Mouse (Mus musculus) neural tube, embryonic 15.5 days (tissue): Measurements from ENCODE around the gene Ect2. TPM values are rescaled to one million over a fixed set of nuclear protein-coding genes. Genes with fewer than 3 reads are reported as not detected.

Source experiments
- ATAC-seq: fragments of 200-750 bp; cut with Nextera tagmentation; 2 replicates; pipeline ENCODE4 v1.8.0; 2017; ENCODE audit warnings: mild to moderate bottlenecking, moderate TSS enrichment, moderate library complexity; ENCODE audit not compliant: low FRiP score
- H3K27ac ChIP-seq: fragments of 300-500 bp; sonication (generic); replicated peaks from 2 replicates; pipeline ENCODE4 v1.5.1; 2015; ENCODE audit warnings: mild to moderate bottlenecking, inconsistent platforms
- H3K27me3 ChIP-seq: fragments of 300-500 bp; sonication (generic); replicated peaks from 2 replicates; pipeline ENCODE4 v1.6.1; 2015; ENCODE audit warnings: inconsistent platforms
- H3K36me3 ChIP-seq: fragments of 300-500 bp; sonication (generic); 2 replicates; pipeline ENCODE4 v1.6.1; 2015; ENCODE audit warnings: inconsistent platforms
- H3K4me1 ChIP-seq: fragments of 300-500 bp; sonication (generic); 2 replicates; pipeline ENCODE4 v1.6.1; 2015; ENCODE audit warnings: inconsistent platforms
- H3K4me2 ChIP-seq: fragments of 300-500 bp; sonication (generic); 2 replicates; pipeline ENCODE4 v1.6.1; 2015; ENCODE audit warnings: inconsistent platforms, mild to moderate bottlenecking, moderate library complexity
- H3K4me3 ChIP-seq: fragments of 300-500 bp; sonication (generic); replicated peaks from 2 replicates; pipeline ENCODE4 v1.5.1; 2015; ENCODE audit warnings: mild to moderate bottlenecking, inconsistent platforms
- H3K9ac ChIP-seq: fragments of 300-500 bp; sonication (generic); replicated peaks from 2 replicates; pipeline ENCODE4 v1.6.1; 2015; ENCODE audit warnings: mild to moderate bottlenecking, inconsistent platforms
- H3K9me3 ChIP-seq: fragments of 300-500 bp; sonication (generic); replicated peaks from 2 replicates; pipeline ENCODE4 v1.6.1; 2016; ENCODE audit warnings: inconsistent platforms
- WGBS: fragments of 180-500 bp; shearing (Covaris S2); methylation state at CpG from one replicate; pipeline ENCODE4 v1.1.7; 2015; ENCODE audit warnings: mixed read lengths; 5-methylcytosine and 5-hydroxymethylcytosine counted together
- polyA plus RNA-seq: library from polyadenylated mRNA; unstranded; fragments of >200 nt; fragmentation: Nextera tagmentation; extraction: Ambion mirVana; gene quantifications from 2 replicates; pipeline ENCODE4 v1.2.1, GENCODE M21; 2015

The Ect2 gene
- polyA plus RNA-seq: 6.0 and 15.9 TPM in 2 replicates

DNA sequence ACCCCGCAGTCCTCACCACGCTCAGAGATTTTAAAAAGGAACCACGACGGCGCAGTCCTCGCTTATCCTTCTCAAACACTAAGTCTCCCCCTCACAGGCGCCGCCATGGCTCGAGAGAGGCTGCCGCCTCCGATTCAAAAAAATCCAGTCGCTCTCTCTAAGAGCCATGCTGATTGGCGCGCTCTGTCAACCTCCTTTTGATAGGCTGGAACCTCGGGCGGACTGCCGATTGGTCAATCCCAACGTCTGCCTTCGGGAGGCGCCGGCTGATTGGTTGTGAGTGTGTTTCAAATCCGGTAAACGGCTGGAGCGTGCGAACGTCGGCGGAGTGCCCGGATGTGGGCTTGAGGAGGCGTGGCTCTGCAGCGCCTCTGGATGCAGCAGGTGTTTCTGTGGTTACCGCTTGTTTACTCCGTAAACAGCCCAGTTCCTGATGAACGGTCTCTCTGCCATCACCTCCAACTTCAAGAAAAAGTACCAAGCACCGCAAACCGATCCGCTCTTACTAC is at the start of gene Ect2:
Gene Ect2, minus strand, starts transcription at position 178 of the 509 bp plus-strand sequence.
- H3K36me3 ChIP-seq: no peaks in the 10 kb centered on the region
- H3K9ac ChIP-seq: peak within 1 kb of the TSS; percentile 49
- peaks cover 13% of the 10 kb centered on the region for H3K4me1 ChIP-seq
- ATAC-seq: peak; percentile 100
- peak within 1 kb of the TSS; percentile 45; the same call in 1 of the 2 replicates for H3K27ac ChIP-seq
- H3K4me2 ChIP-seq: peak within 1 kb of the TSS; percentile 96
- no peaks in the 10 kb centered on the region for H3K27me3 ChIP-seq
- WGBS: 0% methylated on average over 37 of the region's 37 CpGs
- H3K4me3 ChIP-seq: peak within 1 kb of the TSS; percentile 79
- H3K9me3 ChIP-seq: no peaks in the 10 kb centered on the region

DNA sequence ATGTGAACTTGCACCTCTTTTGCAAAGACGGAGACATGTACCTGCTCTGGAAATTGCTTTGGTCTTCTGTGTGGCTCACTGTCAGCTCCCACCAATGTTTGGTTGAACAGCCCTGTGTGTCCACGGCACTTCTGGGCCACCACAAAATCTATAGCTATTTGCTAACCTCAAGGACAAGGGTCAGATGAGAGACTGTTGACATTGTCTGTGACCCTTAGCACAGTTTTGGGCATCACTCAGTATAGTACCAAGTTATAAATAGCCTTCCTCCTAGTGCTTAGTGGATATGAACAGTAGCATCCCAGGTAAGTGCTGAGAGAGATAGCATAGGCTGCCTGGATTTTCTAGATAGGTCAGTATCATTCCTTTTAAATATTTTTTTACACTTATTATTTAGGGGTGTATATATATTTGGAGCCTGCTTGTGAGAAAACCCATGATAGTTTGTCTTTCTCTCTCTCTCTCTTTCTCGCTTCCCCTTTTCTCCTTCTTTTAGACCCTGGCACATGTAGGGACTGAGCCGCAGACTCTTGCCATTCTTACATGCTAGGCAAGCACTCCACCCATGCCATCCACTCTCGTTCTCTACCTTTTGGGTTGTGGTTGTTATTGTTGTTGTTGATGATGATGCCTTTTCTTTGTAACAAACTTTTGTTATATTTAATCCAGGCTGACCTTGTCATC is 48.2 kb upstream of the Ect2 start:
- no peak for ATAC-seq
- 86% methylated on average over 5 of the region's 5 CpGs for WGBS
- Histone ChIP-seq H3K4me1 (peaks cover 6% of the 10 kb centered on the region), H3K4me3 (no peak overlapping the region), H3K36me3 (no peaks in the 10 kb centered on the region), H3K27me3 (no peaks in the 10 kb centered on the region), H3K9ac (no peak overlapping the region), H3K4me2 (no peak overlapping the region), H3K27ac (no peak overlapping the region), H3K9me3 (no peaks in the 10 kb centered on the region)

DNA sequence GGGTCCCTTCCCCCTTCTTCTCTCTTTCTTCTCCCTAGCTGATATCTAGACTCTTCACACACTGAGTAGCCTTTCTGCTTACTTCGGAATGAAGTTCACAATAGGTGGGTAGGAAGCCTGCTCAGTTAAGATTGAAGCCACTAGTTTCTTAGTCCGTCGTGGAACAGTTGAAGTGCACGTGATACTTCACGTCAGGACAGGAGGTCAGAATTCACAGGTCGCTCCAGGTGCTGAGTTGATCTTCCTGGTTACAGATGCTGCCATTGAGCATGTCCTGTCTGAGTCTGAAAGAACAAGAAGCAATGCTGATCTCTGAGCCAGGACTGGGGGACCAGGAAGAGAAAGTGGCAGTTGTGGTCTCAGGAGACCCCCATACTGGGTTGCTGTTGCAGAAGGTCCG is 45.4 kb upstream of the Ect2 start:
- H3K9me3 ChIP-seq: no peaks in the 10 kb centered on the region
- WGBS: 91% methylated on average over 7 of the region's 7 CpGs
- H3K36me3 ChIP-seq: no peaks in the 10 kb centered on the region
- H3K27ac ChIP-seq: no peak overlapping the region
- H3K4me3 ChIP-seq: no peak overlapping the region
- H3K9ac ChIP-seq: no peak overlapping the region
- ATAC-seq: no peak
- no peaks in the 10 kb centered on the region for H3K4me1 ChIP-seq
- H3K4me2 ChIP-seq: no peak overlapping the region
- no peaks in the 10 kb centered on the region for H3K27me3 ChIP-seq

DNA sequence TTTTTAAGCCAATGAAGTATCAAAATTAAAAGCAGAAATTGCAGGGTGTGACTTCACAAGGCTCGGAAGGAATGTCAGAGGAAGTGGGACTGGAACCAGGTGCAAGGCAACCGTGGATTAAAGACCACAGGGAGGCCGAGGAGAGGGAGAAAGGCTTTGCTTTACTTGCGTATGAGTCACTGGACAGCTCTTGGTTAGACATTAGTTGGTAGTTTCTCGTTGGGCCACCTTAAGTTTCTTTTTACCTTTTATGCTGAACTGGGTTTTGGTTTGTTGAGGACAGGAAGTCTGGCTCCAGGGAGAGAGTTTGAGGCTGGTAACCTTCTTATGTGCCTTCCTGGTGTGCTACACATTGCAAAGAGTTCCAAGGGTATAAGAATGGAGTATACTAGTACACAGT is 44.1 kb upstream of the Ect2 start:
- H3K9me3 ChIP-seq: no peaks in the 10 kb centered on the region
- H3K36me3 ChIP-seq: no peaks in the 10 kb centered on the region
- ATAC-seq: no peak
- no peak overlapping the region for H3K4me3 ChIP-seq
- no peak overlapping the region for H3K4me2 ChIP-seq
- 0 out of 2 replicates have a peak, but pooled peaks cover 2% of the 10 kb centered on the region for H3K4me1 ChIP-seq
- WGBS: 77% methylated on average over 5 of the region's 5 CpGs
- no peak overlapping the region for H3K9ac ChIP-seq
- H3K27ac ChIP-seq: no peak overlapping the region
- no peaks in the 10 kb centered on the region for H3K27me3 ChIP-seq

DNA sequence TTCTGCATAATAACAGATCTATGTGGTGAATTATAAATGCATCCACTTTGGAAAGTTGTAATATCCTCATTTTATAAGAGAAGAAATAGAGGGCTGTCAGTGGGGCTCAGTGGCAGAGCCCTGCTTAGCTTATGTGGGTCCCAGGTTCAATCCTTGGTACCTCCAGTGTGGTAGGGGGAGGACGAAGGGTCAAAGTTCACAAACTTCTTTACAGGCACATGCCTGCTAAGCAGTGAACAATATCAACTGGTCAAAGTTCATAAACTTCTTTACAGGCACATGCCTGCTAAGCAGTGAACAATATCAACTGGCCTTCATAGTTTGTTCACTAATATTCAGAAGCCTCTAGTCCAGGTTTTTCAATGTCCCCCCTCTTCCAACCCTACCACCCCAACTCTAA is 42.9 kb upstream of the Ect2 start:
- 95% methylated on average over 1 of the region's 1 CpGs for WGBS
- H3K4me2 ChIP-seq: no peak overlapping the region
- no peak for ATAC-seq

DNA sequence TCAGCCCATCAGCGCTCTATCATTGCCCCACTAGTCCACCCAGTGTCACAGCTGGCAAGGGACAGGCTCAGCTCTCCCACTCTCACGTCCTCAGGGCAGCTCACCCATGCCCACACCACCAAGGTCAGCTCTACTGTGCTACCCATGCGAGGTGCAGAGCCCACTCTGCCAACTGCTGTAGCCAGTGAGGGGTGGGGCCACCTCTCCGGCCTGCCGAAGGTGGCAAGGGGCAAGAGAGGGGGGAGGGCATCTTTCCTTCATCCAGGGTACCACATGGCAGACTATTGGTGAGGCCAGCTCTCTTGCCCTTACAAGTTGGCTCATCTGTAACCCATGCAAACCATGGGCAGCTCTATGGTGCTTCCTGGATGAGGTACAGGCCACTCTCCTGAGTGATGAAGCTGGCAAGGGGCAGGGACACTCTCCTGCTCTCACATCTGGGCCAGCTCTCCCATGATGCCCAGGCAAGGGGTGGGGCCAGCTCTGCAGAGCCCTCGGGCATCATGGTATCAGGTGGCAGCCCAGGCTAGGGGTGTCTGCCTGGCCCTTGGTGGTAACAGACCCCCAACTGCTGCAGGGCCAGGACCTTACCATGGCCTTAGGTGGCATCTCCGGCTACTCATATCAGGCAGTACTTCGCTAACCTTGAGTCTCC is 42.0 kb upstream of the Ect2 start:
- H3K4me3 ChIP-seq: no peak overlapping the region
- WGBS: 92% methylated on average over 8 of the region's 8 CpGs
- peak; percentile 53; the same call in 1 of the 2 replicates for ATAC-seq
- no peak overlapping the region for H3K9ac ChIP-seq
- H3K9me3 ChIP-seq: no peaks in the 10 kb centered on the region
- no peak overlapping the region for H3K4me2 ChIP-seq
- H3K27me3 ChIP-seq: no peaks in the 10 kb centered on the region
- H3K36me3 ChIP-seq: no peaks in the 10 kb centered on the region
- H3K4me1 ChIP-seq: 0 out of 2 replicates have a peak, but pooled peaks cover 2% of the 10 kb centered on the region
- H3K27ac ChIP-seq: no peak overlapping the region

More for the DNA sequence above, 42.9 kb upstream of the Ect2 start:
- H3K4me1 ChIP-seq: 0 out of 2 replicates have a peak, but pooled peaks cover 2% of the 10 kb centered on the region
- H3K9ac ChIP-seq: no peak overlapping the region
- no peak overlapping the region for H3K27ac ChIP-seq
- H3K4me3 ChIP-seq: no peak overlapping the region
- H3K27me3 ChIP-seq: no peaks in the 10 kb centered on the region
- no peaks in the 10 kb centered on the region for H3K36me3 ChIP-seq
- H3K9me3 ChIP-seq: no peaks in the 10 kb centered on the region

DNA sequence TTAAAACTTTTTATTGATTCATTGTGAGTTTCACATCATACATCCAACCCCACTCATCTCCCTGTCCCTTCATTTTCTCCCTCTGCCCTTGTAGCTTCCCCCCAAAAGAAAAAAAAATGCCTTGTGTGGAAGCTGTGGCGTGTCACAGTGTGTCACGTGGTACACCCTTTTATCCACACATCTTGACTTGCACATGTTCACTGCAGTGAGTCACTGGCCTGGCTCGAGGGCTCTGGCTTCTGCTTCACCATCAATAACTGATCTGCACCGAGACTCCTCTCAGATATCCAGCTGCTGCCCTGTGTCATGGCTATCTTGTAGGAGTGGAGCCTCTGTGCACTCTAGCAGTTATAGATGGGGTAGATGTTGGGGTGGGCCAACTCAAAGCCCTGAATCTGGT is 41.5 kb upstream of the Ect2 start:
- Histone ChIP-seq H3K4me1 (0 out of 2 replicates have a peak, but pooled peaks cover 2% of the 10 kb centered on the region), H3K4me3 (no peak overlapping the region), H3K27ac (no peak overlapping the region), H3K4me2 (no peak overlapping the region), H3K9me3 (no peaks in the 10 kb centered on the region), H3K9ac (no peak overlapping the region), H3K36me3 (no peaks in the 10 kb centered on the region), H3K27me3 (no peaks in the 10 kb centered on the region)
- WGBS: 85% methylated on average over 4 of the region's 4 CpGs
- ATAC-seq: no peak

DNA sequence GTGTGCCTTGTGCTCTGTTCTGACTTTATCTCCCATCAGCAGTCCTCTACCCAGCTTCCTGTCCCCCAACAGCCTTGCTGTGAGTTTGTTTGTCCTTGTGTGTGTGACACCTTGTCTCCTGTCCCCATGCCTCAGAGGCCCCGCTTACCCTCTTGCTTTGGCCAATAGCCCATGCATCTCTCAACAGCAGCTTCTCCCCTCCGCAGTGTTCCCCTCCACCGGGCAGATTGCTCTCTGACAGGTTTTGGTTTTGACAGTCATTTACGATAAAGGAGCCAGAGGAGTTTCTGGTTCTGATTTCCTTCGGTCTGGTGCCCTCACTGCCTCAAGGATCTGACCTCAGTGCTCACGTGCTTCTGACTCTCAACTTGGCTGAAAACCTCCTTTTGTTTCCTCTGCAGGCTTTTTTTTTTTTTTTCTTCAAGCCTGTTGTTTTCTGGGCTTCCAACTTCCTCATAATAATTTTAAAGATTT is 40.2 kb upstream of the Ect2 start:
- Histone ChIP-seq H3K4me3 (no peak overlapping the region), H3K27me3 (no peaks in the 10 kb centered on the region), H3K9me3 (no peaks in the 10 kb centered on the region), H3K27ac (no peak overlapping the region), H3K36me3 (no peaks in the 10 kb centered on the region), H3K4me2 (no peak overlapping the region), H3K4me1 (peaks cover 10% of the 10 kb centered on the region; the same call in 1 of the 2 replicates), H3K9ac (no peak overlapping the region)
- ATAC-seq: no peak
- 73% methylated on average over 6 of the region's 6 CpGs for WGBS

DNA sequence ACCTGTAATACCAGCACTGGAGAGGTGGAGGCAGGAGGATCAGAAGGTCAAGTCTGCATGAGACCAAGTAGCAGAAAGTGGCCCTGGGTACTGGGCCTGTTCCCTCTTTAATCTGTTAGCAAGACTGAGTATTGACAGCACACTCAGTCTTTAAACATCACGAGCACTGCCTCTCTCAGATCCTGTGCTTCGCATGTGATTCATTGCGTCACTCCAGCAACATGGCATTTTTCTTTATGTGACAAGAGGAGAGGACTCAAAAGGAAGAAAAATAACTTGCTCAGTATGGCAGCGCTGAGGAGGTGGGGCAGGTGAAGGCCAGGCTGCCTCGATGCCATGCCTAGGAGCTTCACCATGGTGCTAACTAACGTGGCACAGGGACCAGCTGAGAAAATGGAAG is 38.2 kb upstream of the Ect2 start:
- Histone ChIP-seq H3K9me3 (no peaks in the 10 kb centered on the region), H3K4me1 (peaks cover 10% of the 10 kb centered on the region; the same call in 1 of the 2 replicates), H3K27ac (no peak overlapping the region), H3K9ac (no peak overlapping the region), H3K27me3 (no peaks in the 10 kb centered on the region), H3K4me2 (no peak overlapping the region), H3K36me3 (no peaks in the 10 kb centered on the region), H3K4me3 (no peak overlapping the region)
- ATAC-seq: no peak
- 82% methylated on average over 6 of the region's 6 CpGs for WGBS

DNA sequence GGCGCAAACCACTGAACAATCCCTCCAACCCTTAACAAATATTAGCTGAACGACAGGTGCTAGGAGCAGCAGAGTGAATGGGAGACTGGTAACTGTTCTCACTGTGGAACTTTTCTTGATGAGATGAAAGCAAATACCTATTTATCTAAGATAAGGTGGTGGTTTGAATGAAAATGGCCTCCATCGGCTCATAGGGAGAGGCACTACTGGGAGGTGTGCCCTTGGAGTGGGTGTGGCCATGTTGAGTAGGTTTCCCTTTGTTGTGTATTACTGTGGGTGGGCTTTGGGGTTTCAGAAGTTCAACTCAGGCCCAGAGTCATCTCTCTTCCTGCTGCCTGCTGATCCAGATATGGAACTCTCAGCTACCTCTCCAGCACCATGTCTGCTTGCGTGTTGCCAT is 37.2 kb upstream of the Ect2 start:
- 93% methylated on average over 4 of the region's 4 CpGs for WGBS
- no peaks in the 10 kb centered on the region for H3K9me3 ChIP-seq
- H3K36me3 ChIP-seq: no peaks in the 10 kb centered on the region
- no peak overlapping the region for H3K4me3 ChIP-seq
- H3K9ac ChIP-seq: no peak overlapping the region
- ATAC-seq: no peak
- H3K4me2 ChIP-seq: no peak overlapping the region
- H3K27me3 ChIP-seq: no peaks in the 10 kb centered on the region
- H3K27ac ChIP-seq: no peak overlapping the region
- H3K4me1 ChIP-seq: peaks cover 10% of the 10 kb centered on the region; the same call in 1 of the 2 replicates

DNA sequence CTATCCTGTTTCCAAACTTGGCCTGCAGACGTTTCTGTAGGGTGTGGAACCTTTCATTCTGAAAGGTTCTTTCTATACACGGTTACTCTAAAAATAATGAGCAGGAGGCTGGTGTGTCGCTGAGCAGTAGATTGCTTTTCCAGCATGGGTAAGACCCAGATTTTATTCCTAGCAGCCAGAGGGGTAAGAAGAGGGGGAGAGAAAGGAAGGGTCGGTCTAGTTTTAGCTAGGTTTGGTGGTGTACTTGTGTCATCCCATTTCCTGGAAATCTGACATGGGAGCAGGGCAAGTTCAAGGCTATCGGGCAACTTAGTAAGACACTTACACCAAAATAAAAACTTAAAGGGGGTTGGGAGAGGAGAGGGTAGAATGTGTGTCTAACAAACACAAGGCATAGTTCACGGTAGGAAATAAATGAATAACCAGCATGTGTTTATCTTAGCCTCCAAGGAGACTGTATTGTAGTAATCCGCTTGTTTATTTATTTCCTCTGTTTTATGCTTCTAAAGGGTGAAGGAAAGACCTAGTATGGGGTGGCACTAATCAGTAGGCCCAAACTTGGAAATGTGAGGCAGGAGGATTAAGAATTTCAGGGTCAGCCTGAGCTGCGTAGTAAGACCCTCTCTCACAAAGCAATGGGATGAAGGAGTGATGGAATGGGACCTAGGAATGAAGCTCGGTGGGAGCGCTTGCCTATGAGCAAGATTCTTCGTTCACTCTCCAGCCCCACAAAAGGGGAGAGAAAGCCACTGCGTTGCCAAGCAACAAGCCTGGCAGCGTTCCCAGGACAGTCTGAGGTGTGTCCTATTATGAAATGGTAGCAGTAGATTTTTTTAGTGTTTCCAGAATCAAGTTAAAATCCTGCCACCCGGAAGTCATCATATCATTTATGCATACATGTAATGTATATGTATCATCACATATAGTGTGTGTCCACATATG is 35.9 kb upstream of the Ect2 start:
- Histone ChIP-seq H3K4me1 (peaks cover 11% of the 10 kb centered on the region; the same call in 1 of the 2 replicates), H3K27ac (no peak overlapping the region), H3K4me2 (no peak overlapping the region), H3K9me3 (no peaks in the 10 kb centered on the region), H3K9ac (no peak overlapping the region), H3K4me3 (no peak overlapping the region), H3K27me3 (no peaks in the 10 kb centered on the region), H3K36me3 (no peaks in the 10 kb centered on the region)
- WGBS: 69% methylated on average over 14 of the region's 14 CpGs
- ATAC-seq: no peak
